Mouse (Mus musculus) liver, adult 2 months (tissue): ENCODE results near the gene Neurl1b.

Experiments
- CTCF ChIP-seq: fragments of 200-500 bp; IDR thresholded peaks from 2 replicates; pipeline ENCODE4 v1.5.1; 2011; ENCODE audit warnings: low read depth, low read length, control low read depth
- POLR2A ChIP-seq: fragments of 200-500 bp; IDR thresholded peaks from 2 replicates; pipeline ENCODE4 v1.6.1; 2011; ENCODE audit warnings: low read length, control low read depth; ENCODE audit not compliant: insufficient read depth; ENCODE audit errors: extremely low read depth

- peak; percentile 71 for TF ChIP-seq CTCF
- no peak for TF ChIP-seq POLR2A
Measured at GRCm38 (mm10) chr17:26451651-26452295, 37.1 kb downstream of the Neurl1b start.
